Mouse (Mus musculus) CD4-positive helper T cell, adult 2 months (primary cell): ENCODE measurements around the gene Gbp5.
A peak's percentile ranks its signal among the peaks of the same experiment; 100 is the strongest.
"Not testable (repeated sequence)": the region's sequence is repeated elsewhere in the genome, so short reads cannot be mapped to it uniquely, and the experiment has no call there.

Experiments
- DNase-seq: peaks from one replicate; pipeline ENCODE4 v3.0.0-alpha.2; 2012; ENCODE audit warnings: low read depth, missing footprints, low spot score

The Gbp5 gene

DNA sequence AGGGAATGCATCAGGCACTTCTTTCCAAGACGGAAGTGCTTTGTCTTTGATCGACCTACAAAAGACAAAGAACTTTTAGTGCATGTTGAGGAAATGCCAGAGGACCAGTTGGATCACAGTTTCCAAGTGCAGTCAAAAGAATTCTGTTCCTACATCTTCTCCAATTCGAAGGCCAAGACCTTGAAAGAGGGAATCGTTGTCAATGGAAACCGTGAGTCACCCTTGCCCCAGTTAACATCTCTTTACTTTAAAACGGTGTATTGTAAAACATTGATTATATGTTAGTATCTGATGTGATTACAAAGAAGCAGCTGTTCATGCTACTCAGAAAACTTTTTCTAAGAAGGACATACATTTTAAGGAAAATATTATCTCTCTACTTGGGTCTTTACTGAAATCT lies 47.6 kb downstream of the Gbp5 start:
- no peak for DNase-seq

DNA sequence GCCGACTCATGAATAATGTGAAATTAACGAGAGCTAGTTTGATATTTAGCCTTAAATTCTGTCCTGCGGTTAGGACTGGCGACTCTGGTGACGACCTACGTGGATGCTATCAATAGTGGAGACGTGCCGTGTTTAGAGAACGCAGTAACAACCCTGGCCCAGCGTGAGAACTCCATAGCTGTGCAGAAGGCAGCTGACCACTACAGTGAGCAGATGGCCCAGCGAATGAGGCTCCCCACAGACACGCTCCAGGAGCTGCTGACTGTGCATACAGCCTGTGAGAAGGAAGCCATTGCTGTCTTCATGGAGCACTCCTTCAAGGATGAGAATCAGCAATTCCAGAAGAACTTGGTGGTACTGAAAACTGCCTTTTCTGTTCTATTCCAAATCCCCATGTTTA lies 49.0 kb downstream of the Gbp5 start:
- not testable (repeated sequence) for DNase-seq

DNA sequence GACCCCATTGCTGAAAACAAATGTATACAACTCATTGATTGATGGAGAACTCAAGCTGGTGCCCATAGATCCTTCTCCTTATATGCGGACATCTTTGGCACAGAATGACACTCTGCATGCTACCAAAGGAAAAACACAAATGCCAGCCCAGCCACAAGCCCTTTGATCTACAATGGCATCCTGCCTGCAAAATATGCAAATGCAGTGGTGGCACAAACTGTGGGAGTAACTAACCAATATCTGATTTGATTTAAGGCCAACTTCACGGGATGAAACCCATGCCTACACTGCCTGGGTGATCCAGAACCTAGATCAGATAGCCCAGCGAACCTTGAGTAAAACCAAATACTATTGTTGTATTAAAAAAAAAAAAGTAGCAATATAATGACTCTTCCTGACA lies 52.9 kb downstream of the Gbp5 start:
- peak; percentile 77 for DNase-seq

DNA sequence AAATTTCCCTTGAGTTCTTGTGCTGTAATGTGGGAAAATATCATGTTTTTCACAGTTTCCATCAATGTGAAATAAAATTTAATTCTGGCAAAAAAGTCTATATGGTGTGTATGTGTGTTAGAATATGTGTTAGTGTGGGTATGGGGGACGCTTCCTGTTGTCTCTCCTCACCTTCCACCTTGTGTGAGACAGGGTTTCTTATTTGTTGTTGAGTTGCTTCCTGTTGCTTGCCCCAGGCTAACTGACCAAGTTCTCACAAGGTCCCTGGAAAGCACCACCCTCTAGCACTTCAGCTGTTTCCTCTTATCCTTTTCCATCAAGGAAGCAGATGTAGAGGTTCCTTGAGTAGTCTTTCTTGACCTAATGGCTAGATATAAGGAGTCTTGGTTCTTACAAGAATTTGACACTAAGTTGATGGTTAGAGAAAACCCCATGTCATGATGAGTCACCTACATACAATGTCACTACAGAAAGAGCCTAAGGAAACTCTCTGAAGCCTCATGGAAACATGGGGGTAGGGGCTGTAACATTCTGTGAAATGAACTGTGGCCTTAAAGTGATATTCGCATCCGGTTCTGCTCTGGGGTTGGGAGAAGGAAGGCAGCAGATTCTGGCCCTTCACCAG lies 56.4 kb downstream of the Gbp5 start:
- peak; percentile 44 for DNase-seq

DNA sequence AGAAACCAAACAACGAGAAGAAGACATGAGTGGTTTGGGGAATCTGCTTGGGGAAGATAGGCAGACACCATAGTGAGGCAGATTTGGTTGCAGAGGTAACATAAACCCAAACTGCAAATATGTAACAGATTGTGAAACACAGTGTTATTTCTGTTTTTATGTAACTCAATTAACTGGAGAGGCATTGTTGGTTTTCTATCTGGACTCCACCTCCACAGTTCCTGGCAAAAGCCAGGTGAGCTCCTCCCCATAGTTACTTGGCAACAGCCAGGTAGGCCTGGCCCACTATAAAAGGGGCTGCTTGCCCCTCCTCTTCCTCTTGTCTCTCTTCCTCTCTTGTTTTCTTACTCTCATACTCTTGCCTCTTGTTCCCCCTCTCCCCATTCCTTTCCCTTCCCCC lies 60.8 kb downstream of the Gbp5 start:
- no peak for DNase-seq

DNA sequence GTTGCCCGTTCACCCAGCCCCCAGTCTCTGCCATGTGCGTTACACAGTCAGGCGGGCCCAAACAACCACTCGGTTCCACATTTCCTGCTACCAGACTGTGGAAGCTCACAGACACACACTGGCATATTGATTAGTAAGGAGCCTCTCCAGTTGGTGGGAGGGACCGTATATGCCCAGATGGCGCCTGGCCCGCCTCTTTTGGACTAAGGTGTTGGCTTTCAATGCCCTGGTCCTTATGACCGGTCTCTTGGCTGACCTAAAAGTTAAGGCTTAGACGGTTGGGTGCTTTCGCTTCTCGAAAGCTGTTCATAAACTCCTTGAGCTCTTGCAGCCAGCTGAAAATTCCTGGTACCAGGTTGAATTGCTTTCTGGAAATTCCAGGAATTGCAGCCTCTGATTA lies 61.8 kb downstream of the Gbp5 start:
- DNase-seq, result no peak

DNA sequence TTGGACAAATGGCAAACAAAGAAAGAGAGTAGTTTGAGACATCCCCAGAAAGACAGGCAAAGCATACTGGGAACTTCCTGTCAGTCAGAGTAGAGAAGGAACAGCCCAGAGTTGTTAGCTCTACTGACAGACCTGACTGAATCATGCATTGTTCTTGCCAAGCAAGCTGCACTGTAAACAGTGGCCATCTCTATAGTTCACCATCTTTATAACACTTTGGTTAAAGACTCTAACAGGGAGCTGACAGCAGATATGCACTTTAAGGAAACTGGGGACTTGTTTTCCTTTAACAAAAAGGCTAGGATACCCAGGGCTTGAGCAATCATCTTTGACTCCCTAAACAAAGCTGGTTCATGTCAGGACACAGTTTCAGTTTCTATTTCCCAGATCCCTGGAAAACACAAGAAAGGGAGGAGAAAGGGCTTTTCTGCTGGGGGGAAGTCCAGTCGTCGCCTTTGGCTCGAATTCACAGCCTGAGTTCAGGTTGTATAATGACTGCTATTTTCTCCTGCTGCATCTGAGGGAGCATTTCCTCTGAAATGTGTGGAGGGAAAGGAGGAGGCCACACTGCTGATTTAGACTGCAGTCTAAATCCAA lies 66.0 kb downstream of the Gbp5 start, which contains the start of gene Gbp3:
Gbp3 (plus strand) TSS at position 395 of the 597 bp plus-strand sequence.
- peak; percentile 40 for DNase-seq

DNA sequence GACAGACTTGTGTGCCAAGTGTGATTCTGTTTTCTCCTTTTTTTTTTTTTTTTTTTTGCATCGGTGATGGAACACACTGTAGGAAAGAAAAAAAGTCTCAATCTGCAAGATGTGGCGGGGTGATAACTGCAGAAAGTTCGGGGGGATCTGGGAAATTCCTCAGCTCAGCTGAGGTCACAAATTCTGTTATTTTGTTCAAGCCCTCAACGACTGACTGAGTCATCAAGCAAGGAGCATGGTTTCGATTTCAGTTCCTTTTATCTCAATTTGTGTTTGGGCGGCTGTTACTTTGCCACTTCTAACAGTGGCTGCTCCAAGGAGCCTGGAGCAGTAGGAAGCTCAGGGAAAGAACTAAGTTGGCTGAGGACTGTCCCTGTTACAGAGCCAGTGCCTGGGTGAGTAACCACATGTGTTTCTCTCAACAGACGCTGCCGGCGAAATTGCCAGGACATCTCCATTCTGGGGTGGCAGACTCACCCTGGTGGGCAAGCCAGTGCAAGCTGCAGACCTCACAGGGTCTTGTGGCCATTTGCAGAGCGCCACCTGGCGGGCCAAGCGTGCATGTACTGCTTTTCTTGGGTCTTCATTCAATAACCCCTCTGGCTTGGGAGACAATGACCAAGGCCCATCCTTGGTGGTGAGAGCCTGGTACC lies 66.6 kb downstream of the Gbp5 start:
- DNase-seq, result peak; percentile 88

DNA sequence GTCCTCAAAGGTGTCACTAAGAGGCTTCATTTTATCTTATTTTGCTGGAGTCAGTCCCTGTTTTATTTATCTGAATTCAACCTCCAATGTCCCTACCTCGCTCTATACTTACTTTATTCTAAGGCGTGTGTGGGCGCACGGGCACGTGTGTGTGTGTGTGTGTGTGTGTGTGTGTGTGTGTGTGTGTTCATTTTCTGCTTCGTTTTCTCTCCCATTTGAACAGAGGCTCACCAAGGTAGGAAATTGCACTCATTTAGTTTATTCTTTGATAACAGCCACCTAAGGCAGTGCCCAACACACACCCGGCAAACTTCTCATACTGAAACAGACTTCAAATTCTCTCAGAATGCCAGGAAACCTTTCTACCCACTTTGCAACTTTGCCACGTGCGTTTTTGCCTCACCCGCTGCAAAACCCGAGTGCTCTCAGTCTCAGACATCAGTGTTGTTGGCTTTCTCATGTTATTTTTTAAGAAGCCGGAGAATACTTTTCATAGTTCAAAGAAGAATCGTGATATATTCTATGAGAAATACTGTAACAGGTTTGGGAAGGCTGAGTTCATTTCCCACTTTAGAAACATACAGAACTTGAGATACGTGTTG lies 67.4 kb downstream of the Gbp5 start:
- peak; percentile 56 for DNase-seq

DNA sequence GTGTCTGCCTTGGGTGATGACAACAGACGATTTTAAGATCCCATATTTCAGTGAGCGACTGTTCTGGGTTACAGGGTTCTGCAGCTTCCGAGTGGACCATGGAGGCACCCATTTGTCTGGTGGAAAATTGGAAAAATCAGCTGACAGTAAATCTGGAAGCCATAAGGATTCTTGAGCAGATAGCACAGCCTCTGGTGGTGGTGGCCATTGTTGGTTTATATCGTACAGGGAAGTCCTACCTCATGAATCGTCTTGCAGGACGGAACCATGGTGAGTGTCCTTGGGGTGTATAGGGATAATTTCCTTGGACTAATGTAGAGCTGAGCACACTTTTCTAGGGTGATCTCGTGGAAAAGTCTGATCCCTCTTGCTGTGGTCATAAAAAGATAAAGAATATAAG lies 67.9 kb downstream of the Gbp5 start:
- no peak for DNase-seq

DNA sequence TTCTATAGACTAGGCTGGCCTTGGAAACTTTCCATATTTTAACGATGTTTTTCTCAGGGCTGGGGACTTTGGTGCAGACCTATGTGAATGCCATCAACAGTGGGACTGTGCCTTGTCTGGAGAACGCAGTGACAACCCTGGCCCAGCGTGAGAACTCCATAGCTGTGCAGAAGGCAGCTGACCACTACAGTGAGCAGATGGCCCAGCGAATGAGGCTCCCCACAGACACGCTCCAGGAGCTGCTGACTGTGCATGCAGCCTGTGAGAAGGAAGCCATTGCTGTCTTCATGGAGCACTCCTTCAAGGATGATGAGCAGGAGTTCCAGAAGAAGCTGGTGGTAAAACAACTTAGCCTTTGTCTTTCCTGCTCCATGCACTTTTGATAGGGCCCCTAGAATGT lies 73.7 kb downstream of the Gbp5 start:
- not testable (repeated sequence) for DNase-seq

DNA sequence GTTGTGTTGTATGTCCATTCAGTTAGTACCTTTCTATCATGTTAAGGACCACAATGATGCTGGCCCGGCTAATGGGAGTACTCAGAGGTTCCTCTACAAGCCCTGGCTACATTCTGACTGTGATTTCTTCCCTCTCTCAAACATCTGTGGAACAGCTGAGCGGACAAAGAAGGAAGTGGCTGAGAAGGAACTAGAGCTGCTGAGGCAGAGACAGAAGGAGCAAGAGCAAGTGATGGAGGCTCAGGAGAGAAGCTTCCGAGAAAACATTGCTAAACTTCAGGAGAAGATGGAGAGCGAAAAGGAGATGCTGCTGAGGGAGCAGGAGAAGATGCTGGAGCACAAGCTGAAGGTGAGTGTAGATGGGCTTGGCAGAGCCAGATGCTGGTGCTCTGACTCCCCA lies 77.0 kb downstream of the Gbp5 start:
- no peak for DNase-seq
